In genomic region chr17:27304842-27305241, GRCm38 (mm10) we compare ENCODE assay signal across 13 mouse cellular contexts.
DNase-seq lines count a peak whose midpoint lies in the region; ATAC-seq lines count a peak whose summit lies in the region.
"Had no signal": no experiment of that assay in that cellular context is flagged by ENCODE, and none has a peak within 500 bp of the region (broad histone marks: within the 10 kb centered on the region; RNA-seq: fewer than 3 reads in every experiment).

No protein-coding gene starts in this region.

- H3K9ac ChIP-seq in midbrain, embryonic 16.5 days (ENCODE audit: low read depth, low read length), result no peak overlapping the region
- no peak overlapping the region for H3K9ac ChIP-seq in midbrain, embryonic 15.5 days
- no peak overlapping the region for H3K9ac ChIP-seq in limb, embryonic 12.5 days (replicated peaks)

- H3K36me3 ChIP-seq in midbrain, embryonic 16.5 days (ENCODE audit: control insufficient read depth, insufficient read depth, low read length), result no peaks in the 10 kb centered on the region
- H3K36me3 ChIP-seq in midbrain, embryonic 15.5 days (replicated peaks), result no peaks in the 10 kb centered on the region
- H3K36me3 ChIP-seq in limb, embryonic 12.5 days, result no peaks in the 10 kb centered on the region

- 67% methylated on average over 3 of the region's 3 CpGs for WGBS in midbrain, embryonic 16.5 days
- 59% methylated on average over 3 of the region's 3 CpGs for WGBS in midbrain, embryonic 15.5 days
- 59% methylated on average over 3 of the region's 3 CpGs for WGBS in limb, embryonic 12.5 days

- no peak overlapping the region for H3K4me3 ChIP-seq in midbrain, embryonic 16.5 days (ENCODE audit: low read depth, low read length)
- H3K4me3 ChIP-seq in midbrain, embryonic 15.5 days, result no peak overlapping the region
- H3K4me3 ChIP-seq in limb, embryonic 12.5 days (replicated peaks), result no peak overlapping the region
- H3K4me3 ChIP-seq: left cerebral cortex, adult 2 months had no signal

- no peak overlapping the region for H3K27ac ChIP-seq in midbrain, embryonic 16.5 days (ENCODE audit: low read length)
- H3K27ac ChIP-seq in midbrain, embryonic 15.5 days, result no peak overlapping the region
- peak overlapping the region; percentile 47; the same call in 1 of the 2 replicates for H3K27ac ChIP-seq in limb, embryonic 12.5 days
- H3K27ac ChIP-seq: left cerebral cortex, adult 2 months had no signal

- DNase-seq in cerebellum, postnatal 10 days, result peak; percentile 75 to 76
- DNase-seq in cerebellum, adult 9-10 months, result no peak
- DNase-seq in forelimb bud, embryonic 11.5 days (ENCODE audit: low read depth, low spot score), result peak; percentile 36
- DNase-seq in adrenal gland, postnatal 10 days, result no peak
- DNase-seq in frontal cortex, postnatal 36 days (ENCODE audit: low spot score in 2 of 2), result no peak
- DNase-seq: cerebellum, postnatal 25 days; heart, adult 11 months; spleen, adult 18-20 months; thymus, adult 18-20 months had no signal

- H3K4me2 ChIP-seq in midbrain, embryonic 16.5 days (ENCODE audit: low read length), result 0 out of 2 replicates have a peak overlapping the region, but pooled peaks have one; percentile 17
- H3K4me2 ChIP-seq in midbrain, embryonic 15.5 days, result no peak overlapping the region
- no peak overlapping the region; the same call in 1 of the 2 replicates for H3K4me2 ChIP-seq in limb, embryonic 12.5 days

- peak; percentile 42; the same call in 1 of the 2 replicates for ATAC-seq in midbrain, embryonic 16.5 days
- no peak for ATAC-seq in midbrain, embryonic 15.5 days (replicated peaks)
- no peak for ATAC-seq in limb, embryonic 12.5 days (ENCODE audit: insufficient number of reproducible peaks, insufficient read depth, low FRiP score, low TSS enrichment, low read depth)

- no peaks in the 10 kb centered on the region; the same call in 1 of the 2 replicates for H3K4me1 ChIP-seq in midbrain, embryonic 16.5 days (ENCODE audit: control insufficient read depth, insufficient read depth, low read length)
- H3K4me1 ChIP-seq in midbrain, embryonic 15.5 days, result peaks cover 6% of the 10 kb centered on the region
- H3K4me1 ChIP-seq in limb, embryonic 12.5 days (replicated peaks), result 0 out of 2 replicates have a peak, but pooled peaks cover 12% of the 10 kb centered on the region

- H3K27me3 ChIP-seq in midbrain, embryonic 16.5 days (ENCODE audit: control insufficient read depth, insufficient read depth, low read depth, low read length), result no peaks in the 10 kb centered on the region
- no peaks in the 10 kb centered on the region for H3K27me3 ChIP-seq in midbrain, embryonic 15.5 days (replicated peaks)
- H3K27me3 ChIP-seq in limb, embryonic 12.5 days, result no peaks in the 10 kb centered on the region; the same call in 1 of the 2 replicates

- no peaks in the 10 kb centered on the region for H3K9me3 ChIP-seq in midbrain, embryonic 16.5 days (replicated peaks; ENCODE audit: control insufficient read depth, low read length, poor library complexity, severe bottlenecking)
- no peaks in the 10 kb centered on the region for H3K9me3 ChIP-seq in midbrain, embryonic 15.5 days
- H3K9me3 ChIP-seq in limb, embryonic 12.5 days, result no peaks in the 10 kb centered on the region

Comparison
In these comparisons a context has a peak if more than half of its experiments do, and no peak if none do; other contexts are left out.
1. DNase-seq: peak in cerebellum, postnatal 10 days (2 of 2) and forelimb bud, embryonic 11.5 days (single experiment); none in cerebellum, adult 9-10 months (single experiment), adrenal gland, postnatal 10 days (single experiment) and frontal cortex, postnatal 36 days (0 of 2).